Mouse (Mus musculus): ENCODE results near the gene Tomm40. TPM values are rescaled to one million over a fixed set of nuclear protein-coding genes. Genes with fewer than 3 reads are reported as not detected.

The Tomm40 gene
- polyA plus RNA-seq, 1 experiment from 2014 or later = 138 TPM

GRCm38 (mm10) chr7:19754065-19754464, 38.8 kb upstream of the Tomm40 start:
- no peaks in the 10 kb centered on the region for H3K36me3 ChIP-seq (ENCODE audit: control insufficient read depth, insufficient read depth, low read length)
- no peak overlapping the region for H3K9ac ChIP-seq (ENCODE audit: low read length)
- H3K4me1 ChIP-seq (ENCODE audit: control insufficient read depth, insufficient read depth, low read length) = peaks cover 3% of the 10 kb centered on the region; the same call in 1 of the 2 replicates
- ATAC-seq (ENCODE audit: low FRiP score) (no peak), DNase-seq (ENCODE audit: low spot score, missing footprints) (no peak)
- H3K27ac ChIP-seq (ENCODE audit: low read depth, low read length) = no peak overlapping the region
- H3K4me3 ChIP-seq (ENCODE audit: low read depth, low read length) = no peak overlapping the region
- WGBS = 86% methylated on average over 1 of the region's 1 CpGs
- no peaks in the 10 kb centered on the region for H3K9me3 ChIP-seq (ENCODE audit: control insufficient read depth, low read length)
- no peaks in the 10 kb centered on the region for H3K27me3 ChIP-seq (ENCODE audit: control insufficient read depth, insufficient read depth, low read length)
- H3K4me2 ChIP-seq = no peak overlapping the region

DNA sequence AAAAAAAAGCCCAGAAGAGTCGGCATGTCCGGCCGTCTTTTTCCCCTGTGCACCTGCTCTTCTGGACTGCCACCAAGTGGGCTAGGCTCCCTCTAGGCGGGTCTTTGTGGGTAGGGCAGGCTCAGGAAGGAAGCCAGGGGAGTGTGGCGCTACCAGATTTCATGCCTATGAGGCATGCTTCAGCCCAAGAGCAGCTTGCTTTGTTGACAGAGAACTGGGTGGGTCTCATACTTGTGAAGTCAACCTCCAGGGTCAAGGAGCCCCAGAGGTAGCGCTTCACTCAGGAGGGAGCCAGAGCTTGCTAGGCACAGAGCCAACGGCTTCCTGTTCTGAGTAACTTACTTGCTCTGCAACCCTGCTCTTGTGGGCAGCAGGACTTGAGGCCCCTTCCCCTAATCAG, 38.3 kb upstream of the Tomm40 start:
- H3K36me3 ChIP-seq (ENCODE audit: control insufficient read depth, insufficient read depth, low read length) = no peaks in the 10 kb centered on the region
- ATAC-seq (ENCODE audit: low FRiP score) (no peak), DNase-seq (ENCODE audit: low spot score, missing footprints) (no peak)
- no peak overlapping the region for H3K9ac ChIP-seq (ENCODE audit: low read length)
- H3K27me3 ChIP-seq (ENCODE audit: control insufficient read depth, insufficient read depth, low read length) = no peaks in the 10 kb centered on the region
- no peak overlapping the region for H3K4me2 ChIP-seq
- WGBS = 86% methylated on average over 7 of the region's 7 CpGs
- no peak overlapping the region for H3K4me3 ChIP-seq (ENCODE audit: low read depth, low read length)
- no peaks in the 10 kb centered on the region for H3K9me3 ChIP-seq (ENCODE audit: control insufficient read depth, low read length)
- H3K27ac ChIP-seq (ENCODE audit: low read depth, low read length) = no peak overlapping the region
- H3K4me1 ChIP-seq (ENCODE audit: control insufficient read depth, insufficient read depth, low read length) = peaks cover 5% of the 10 kb centered on the region

DNA sequence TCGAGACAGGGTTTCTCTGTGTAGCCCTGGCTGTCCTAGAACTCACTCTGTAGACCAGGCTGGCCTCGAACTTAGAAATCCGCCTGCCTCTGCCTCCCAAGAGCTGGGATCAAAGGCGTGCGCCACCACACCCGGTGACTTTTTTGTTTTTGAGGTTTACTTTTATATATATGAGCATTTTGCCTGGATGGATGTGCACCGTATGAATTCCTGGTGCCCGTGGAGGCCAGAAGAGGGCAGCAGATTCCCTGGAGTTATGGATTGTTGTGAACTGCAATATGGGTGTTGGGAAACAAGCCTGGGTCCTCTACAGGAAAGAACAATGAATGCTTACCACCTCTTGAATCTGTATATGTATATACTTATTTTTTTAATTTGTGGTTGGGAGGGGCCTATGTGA, 37.4 kb upstream of the Tomm40 start:
- 71% methylated on average over 8 of the region's 8 CpGs for WGBS
- Histone ChIP-seq H3K4me2 (no peak overlapping the region), H3K27me3 (ENCODE audit: control insufficient read depth, insufficient read depth, low read length) (no peaks in the 10 kb centered on the region), H3K9ac (ENCODE audit: low read length) (no peak overlapping the region), H3K4me3 (ENCODE audit: low read depth, low read length) (no peak overlapping the region), H3K27ac (ENCODE audit: low read depth, low read length) (no peak overlapping the region), H3K9me3 (ENCODE audit: control insufficient read depth, low read length) (no peaks in the 10 kb centered on the region), H3K4me1 (ENCODE audit: control insufficient read depth, insufficient read depth, low read length) (peaks cover 14% of the 10 kb centered on the region), H3K36me3 (ENCODE audit: control insufficient read depth, insufficient read depth, low read length) (no peaks in the 10 kb centered on the region)
- DNase-seq (ENCODE audit: low spot score, missing footprints) = no peak
- ATAC-seq (ENCODE audit: low FRiP score) = no peak

GRCm38 (mm10) chr7:19751070-19751383, 35.8 kb upstream of the Tomm40 start:
- WGBS = 68% methylated on average over 4 of the region's 4 CpGs
- Histone ChIP-seq H3K27me3 (ENCODE audit: control insufficient read depth, insufficient read depth, low read length) (no peaks in the 10 kb centered on the region), H3K4me3 (ENCODE audit: low read depth, low read length) (no peak overlapping the region), H3K9ac (ENCODE audit: low read length) (no peak overlapping the region), H3K4me1 (ENCODE audit: control insufficient read depth, insufficient read depth, low read length) (peaks cover 22% of the 10 kb centered on the region), H3K36me3 (ENCODE audit: control insufficient read depth, insufficient read depth, low read length) (no peaks in the 10 kb centered on the region), H3K9me3 (ENCODE audit: control insufficient read depth, low read length) (no peaks in the 10 kb centered on the region), H3K27ac (ENCODE audit: low read depth, low read length) (no peak overlapping the region), H3K4me2 (no peak overlapping the region)
- ATAC-seq (ENCODE audit: low FRiP score) (no peak), DNase-seq (ENCODE audit: low spot score, missing footprints) (no peak)

GRCm38 (mm10) chr7:19750217-19751069, 35.2 kb upstream of the Tomm40 start, which contains the start of gene Nectin2:
TSS of gene Nectin2 (minus strand) at chr7:19750483.
- peak within 1 kb of the TSS; percentile 76 for H3K4me3 ChIP-seq (ENCODE audit: low read depth, low read length)
- peak within 1 kb of the TSS; percentile 55 for H3K27ac ChIP-seq (ENCODE audit: low read depth, low read length)
- peaks cover 22% of the 10 kb centered on the region for H3K4me1 ChIP-seq (ENCODE audit: control insufficient read depth, insufficient read depth, low read length)
- H3K36me3 ChIP-seq (ENCODE audit: control insufficient read depth, insufficient read depth, low read length) = no peaks in the 10 kb centered on the region
- WGBS = 19% methylated on average over 19 of the region's 19 CpGs
- peak within 1 kb of the TSS; percentile 88 for H3K9ac ChIP-seq (ENCODE audit: low read length)
- H3K9me3 ChIP-seq (ENCODE audit: control insufficient read depth, low read length) = no peaks in the 10 kb centered on the region
- peak within 1 kb of the TSS; percentile 95 for H3K4me2 ChIP-seq
- ATAC-seq (ENCODE audit: low FRiP score) (peak; percentile 76), DNase-seq (ENCODE audit: low spot score, missing footprints) (peak; percentile 97)
- no peaks in the 10 kb centered on the region for H3K27me3 ChIP-seq (ENCODE audit: control insufficient read depth, insufficient read depth, low read length)

DNA sequence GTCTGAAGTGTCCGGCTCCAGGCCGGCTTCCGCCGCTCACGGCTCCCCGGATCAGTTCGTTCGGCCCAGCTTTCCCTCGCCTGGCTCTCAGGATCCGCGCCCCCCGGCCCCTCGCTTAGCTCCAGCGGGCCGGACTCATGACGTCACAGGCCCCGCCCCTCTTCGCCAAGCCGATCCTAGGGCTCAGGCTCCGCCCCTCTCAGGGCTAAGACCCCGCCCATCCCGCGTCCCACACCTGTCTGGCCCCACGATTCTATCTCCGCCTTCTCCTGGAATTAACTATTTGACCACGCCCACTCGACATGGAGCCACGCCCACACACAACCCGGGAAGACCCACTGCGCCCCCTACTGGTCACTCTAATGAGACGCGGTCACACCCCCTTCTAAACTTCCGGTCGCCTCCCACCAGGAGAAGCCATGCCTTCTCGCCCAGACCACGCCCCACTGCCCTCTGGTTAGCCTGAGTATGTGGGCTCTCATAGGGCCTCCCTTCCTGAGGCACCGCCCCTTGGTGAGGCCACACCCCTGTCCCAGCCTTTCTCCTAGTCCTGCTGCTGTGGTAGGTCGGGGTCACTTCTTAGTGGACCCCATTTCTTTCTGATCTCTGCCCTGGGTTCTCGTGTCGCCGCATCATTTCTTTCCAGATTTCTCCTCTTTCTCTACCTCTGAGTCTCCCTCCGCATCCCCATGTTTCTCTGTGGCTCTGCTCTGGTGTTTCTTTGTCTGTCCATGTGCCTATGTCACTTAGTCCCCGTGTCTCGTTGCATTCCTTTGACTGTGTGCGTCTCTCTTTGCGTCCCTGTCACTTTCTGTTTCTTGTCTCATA, 34.4 kb upstream of the Tomm40 start:
- H3K4me2 ChIP-seq = peak overlapping the region; percentile 95
- H3K9me3 ChIP-seq (ENCODE audit: control insufficient read depth, low read length) = no peaks in the 10 kb centered on the region
- DNase-seq (ENCODE audit: low spot score, missing footprints) (peak; percentile 100), ATAC-seq (ENCODE audit: low FRiP score) (peak; percentile 95)
- H3K27me3 ChIP-seq (ENCODE audit: control insufficient read depth, insufficient read depth, low read length) = no peaks in the 10 kb centered on the region
- no peaks in the 10 kb centered on the region for H3K36me3 ChIP-seq (ENCODE audit: control insufficient read depth, insufficient read depth, low read length)
- peak overlapping the region; percentile 76 for H3K4me3 ChIP-seq (ENCODE audit: low read depth, low read length)
- H3K9ac ChIP-seq (ENCODE audit: low read length) = peak overlapping the region; percentile 88
- H3K4me1 ChIP-seq (ENCODE audit: control insufficient read depth, insufficient read depth, low read length) = peaks cover 22% of the 10 kb centered on the region
- under 1% methylated on average over 46 of the region's 46 CpGs for WGBS
- peak overlapping the region; percentile 55 for H3K27ac ChIP-seq (ENCODE audit: low read depth, low read length)

DNA sequence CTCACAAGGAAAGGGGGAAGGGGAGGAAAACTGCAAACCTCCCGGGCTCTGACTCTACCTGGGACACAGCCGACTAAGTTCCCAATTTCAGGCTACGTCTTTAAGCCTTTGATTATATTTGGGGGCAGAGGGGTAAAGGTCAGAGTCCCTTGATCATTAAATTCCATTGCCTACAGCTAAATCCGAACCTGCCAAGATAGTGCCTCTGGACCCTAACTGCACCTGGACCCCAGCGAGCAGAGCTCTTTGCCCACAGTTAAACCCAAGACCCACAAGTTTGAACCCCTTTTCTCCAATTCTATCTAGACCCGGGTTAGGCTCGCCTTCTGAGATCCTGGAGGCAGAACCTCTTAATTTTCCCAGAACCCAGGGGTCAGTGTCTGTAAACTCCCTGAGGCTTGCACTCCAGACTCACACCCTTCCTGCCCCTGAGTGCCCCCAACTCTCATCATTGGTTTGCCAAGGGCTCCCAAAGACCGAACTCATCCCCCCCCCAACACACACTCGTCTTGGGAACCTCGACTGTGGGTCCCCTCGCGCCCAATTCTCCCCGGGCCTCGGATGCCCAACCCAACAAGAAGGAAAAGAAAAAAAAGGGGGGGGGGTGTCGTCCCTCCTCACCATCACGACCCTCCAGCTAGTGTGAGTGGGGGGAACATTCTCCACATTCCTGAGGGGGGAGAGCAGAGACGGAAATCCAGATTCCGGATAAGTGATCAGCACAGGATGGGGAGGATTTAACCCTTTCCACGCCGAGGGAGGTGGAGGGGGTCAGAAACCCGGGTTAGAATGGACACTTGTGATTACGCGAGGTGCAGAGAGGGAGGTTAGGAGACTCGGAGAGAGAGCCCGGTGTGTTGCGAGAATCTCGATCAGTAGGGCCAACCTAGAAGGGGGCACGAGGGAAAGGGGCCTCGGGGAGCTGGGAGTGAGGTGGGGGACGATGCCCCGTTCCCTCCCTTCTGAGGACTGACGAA, 33.3 kb upstream of the Tomm40 start:
- peaks cover 2% of the 10 kb centered on the region; the same call in 1 of the 2 replicates for H3K36me3 ChIP-seq (ENCODE audit: control insufficient read depth, insufficient read depth, low read length)
- DNase-seq (ENCODE audit: low spot score, missing footprints) = peak; percentile 94
- no peaks in the 10 kb centered on the region for H3K27me3 ChIP-seq (ENCODE audit: control insufficient read depth, insufficient read depth, low read length)
- peak overlapping the region; percentile 88 for H3K9ac ChIP-seq (ENCODE audit: low read length)
- no peaks in the 10 kb centered on the region for H3K9me3 ChIP-seq (ENCODE audit: control insufficient read depth, low read length)
- WGBS = under 1% methylated on average over 32 of the region's 32 CpGs
- H3K4me1 ChIP-seq (ENCODE audit: control insufficient read depth, insufficient read depth, low read length) = peaks cover 22% of the 10 kb centered on the region
- 0 out of 2 replicates have a peak overlapping the region, but pooled peaks have one; percentile 55 for H3K27ac ChIP-seq (ENCODE audit: low read depth, low read length)
- peak; percentile 23 for ATAC-seq (ENCODE audit: low FRiP score)
- H3K4me2 ChIP-seq = peak overlapping the region; percentile 95
- peak overlapping the region; percentile 76 for H3K4me3 ChIP-seq (ENCODE audit: low read depth, low read length)

- 3% methylated on average over 25 of the region's 25 CpGs for WGBS
- DNase-seq (ENCODE audit: low spot score, missing footprints) (no peak), ATAC-seq (ENCODE audit: low FRiP score) (no peak)
- Histone ChIP-seq H3K27me3 (ENCODE audit: control insufficient read depth, insufficient read depth, low read length) (no peaks in the 10 kb centered on the region), H3K4me3 (ENCODE audit: low read depth, low read length) (peak overlapping the region; percentile 76), H3K36me3 (ENCODE audit: control insufficient read depth, insufficient read depth, low read length) (peaks cover 2% of the 10 kb centered on the region; the same call in 1 of the 2 replicates), H3K4me2 (peak overlapping the region; percentile 95), H3K27ac (ENCODE audit: low read depth, low read length) (no peak overlapping the region), H3K9me3 (ENCODE audit: control insufficient read depth, low read length) (no peaks in the 10 kb centered on the region), H3K9ac (ENCODE audit: low read length) (no peak overlapping the region), H3K4me1 (ENCODE audit: control insufficient read depth, insufficient read depth, low read length) (peaks cover 22% of the 10 kb centered on the region)
These were observed 32.4 kb upstream of the Tomm40 start for GRCm38 (mm10) chr7:19747420-19748218.
